Mouse (Mus musculus) G1E (cell line): Measurements from ENCODE around the gene Zdhhc1. TPM values are rescaled to one million over a fixed set of nuclear protein-coding genes. Genes with fewer than 3 reads are reported as not detected.

Source experiments
- ATAC-seq: 2 replicates; pipeline ENCODE4 v1.8.0; 2016; ENCODE audit warnings: mild to moderate bottlenecking; ENCODE audit not compliant: insufficient number of reproducible peaks, poor library complexity, low FRiP score, severe bottlenecking; ENCODE audit errors: extremely low read depth
- DNase-seq: peaks from one replicate; pipeline ENCODE4 v3.0.0; 2012; ENCODE audit warnings: low spot score
- H3K27me3 ChIP-seq: 2 replicates; pipeline ENCODE4 v1.6.1; 2012; ENCODE audit warnings: mild to moderate bottlenecking, low read length, inconsistent platforms; ENCODE audit not compliant: insufficient read depth
- H3K36me3 ChIP-seq: replicated peaks from 2 replicates; pipeline ENCODE3; 2012; ENCODE audit warnings: mild to moderate bottlenecking, inconsistent platforms
- H3K4me1 ChIP-seq: 2 replicates; pipeline ENCODE4 v1.6.1; 2012; ENCODE audit warnings: low read depth, low read length, inconsistent platforms, mixed read lengths; ENCODE audit not compliant: insufficient read depth
- H3K4me3 ChIP-seq: 2 replicates; pipeline ENCODE4 v1.5.1; 2012; ENCODE audit warnings: low read depth, mild to moderate bottlenecking, inconsistent platforms, low read length, moderate library complexity, mixed read lengths
- H3K9me3 ChIP-seq: replicated peaks from 2 replicates; pipeline ENCODE4 v1.6.1; 2012; ENCODE audit warnings: inconsistent platforms
- CTCF ChIP-seq: IDR thresholded peaks from 2 replicates; pipeline ENCODE4 v1.5.1; 2012; ENCODE audit warnings: low read depth, low read length, inconsistent platforms, mixed read lengths
- GATA1 ChIP-seq: IDR thresholded peaks from 2 replicates; pipeline ENCODE4 v1.6.1; 2012; ENCODE audit warnings: borderline replicate concordance, low read length, inconsistent platforms, mixed read lengths
- GATA2 ChIP-seq: IDR thresholded peaks from 2 replicates; pipeline ENCODE4 v1.6.1; 2012; ENCODE audit warnings: low read depth, low read length, inconsistent platforms, borderline replicate concordance
- POLR2AphosphoS5 ChIP-seq: IDR thresholded peaks from 2 replicates; pipeline ENCODE4 v1.6.1; 2012; ENCODE audit warnings: low read depth, low read length, inconsistent platforms; ENCODE audit not compliant: insufficient replicate concordance
- TAL1 ChIP-seq: conservative IDR thresholded peaks from 2 replicates; pipeline ENCODE4 v1.6.1; 2012; ENCODE audit warnings: low read depth, low read length, inconsistent platforms, mixed read lengths
- polyA plus RNA-seq: library from polyadenylated mRNA; stranded (reverse); fragments of >175 nt; gene quantifications from 2 replicates; pipeline ENCODE4 v1.2.3, GENCODE M21; 2012
- total RNA-seq, 2 experiments: library from RNA; stranded (forward) in 1 of 2; stranded (reverse) in 1 of 2; fragments of 200-1000 nt in 1 of 2; fragments of >200 nt in 1 of 2; fragmentation: Nextera tagmentation in 1 of 2; gene quantifications; 2 replicates each; pipeline ENCODE4 v1.2.3; 2014 to 2017

Zdhhc1 gene
- total and polyA plus RNA-seq, 3 experiments = 0.02 to 0.16 TPM; not detected in 1

GRCm38 (mm10) chr8:105472983-105473382 is 23.7 kb downstream of the Zdhhc1 start:
- no peaks in the 10 kb centered on the region for H3K9me3 ChIP-seq
- H3K27me3 ChIP-seq = peaks cover 61% of the 10 kb centered on the region
- H3K4me3 ChIP-seq = no peak overlapping the region
- no peaks in the 10 kb centered on the region for H3K36me3 ChIP-seq
- TF ChIP-seq CTCF (no peak), TAL1 (no peak), POLR2AphosphoS5 (no peak), GATA2 (no peak), GATA1 (no peak)
- DNase-seq = no peak
- ATAC-seq = no peak
- H3K4me1 ChIP-seq = no peaks in the 10 kb centered on the region

GRCm38 (mm10) chr8:105472414-105472932 is 24.2 kb downstream of the Zdhhc1 start:
- DNase-seq = no peak
- no peaks in the 10 kb centered on the region for H3K4me1 ChIP-seq
- peaks cover 58% of the 10 kb centered on the region for H3K27me3 ChIP-seq
- ATAC-seq = no peak
- H3K4me3 ChIP-seq = no peak overlapping the region
- TF ChIP-seq POLR2AphosphoS5 (no peak), GATA2 (no peak)
- H3K36me3 ChIP-seq = no peaks in the 10 kb centered on the region
- H3K9me3 ChIP-seq = no peaks in the 10 kb centered on the region

DNA sequence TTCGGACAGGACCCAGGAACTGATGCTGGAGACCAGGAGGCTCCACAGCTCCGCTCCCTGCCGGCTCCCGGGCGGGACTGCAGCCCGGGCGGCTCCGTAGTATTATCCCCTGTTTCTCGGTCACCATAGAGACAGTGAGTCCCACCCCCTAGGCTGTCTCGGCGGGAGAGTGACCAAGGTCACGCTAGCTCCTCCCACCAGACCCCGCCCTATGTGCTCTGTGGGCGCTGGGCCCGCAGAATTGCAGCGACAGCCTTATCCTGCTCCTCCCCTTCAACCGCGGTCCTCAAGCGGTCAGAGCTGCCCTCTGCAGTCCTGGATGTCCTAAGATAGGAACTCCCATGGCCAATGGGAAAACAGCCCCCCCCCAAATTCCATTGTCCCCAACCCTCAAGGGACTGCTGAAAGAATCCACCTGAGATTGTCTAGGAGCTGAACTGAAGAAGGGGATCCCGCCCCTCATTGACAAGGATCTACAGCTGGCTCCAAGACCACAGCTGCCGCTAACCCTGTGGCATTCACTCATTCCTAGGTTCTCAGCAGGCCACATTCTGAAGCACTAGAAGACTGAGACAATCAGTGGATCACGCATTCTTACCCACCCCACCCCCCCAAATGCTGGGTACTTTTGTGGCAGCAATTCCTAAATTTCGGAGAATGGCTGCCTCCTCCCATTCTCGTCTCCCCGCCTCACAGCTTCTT is 25.2 kb downstream of the Zdhhc1 start, which contains the start of gene Tppp3:
TSS of gene Tppp3 (minus strand) at position 213 of the 702 bp plus-strand sequence.
- no peak within 1 kb of the TSS for H3K4me3 ChIP-seq
- H3K36me3 ChIP-seq = no peaks in the 10 kb centered on the region
- H3K4me1 ChIP-seq = no peaks in the 10 kb centered on the region
- peaks cover 52% of the 10 kb centered on the region for H3K27me3 ChIP-seq
- no peaks in the 10 kb centered on the region for H3K9me3 ChIP-seq
- no peak for DNase-seq
- no peak for TF ChIP-seq GATA1
- TF ChIP-seq GATA2 = no peak
- no peak for TF ChIP-seq POLR2AphosphoS5
- no peak for TF ChIP-seq CTCF
- TF ChIP-seq TAL1 = no peak
- ATAC-seq = no peak

DNA sequence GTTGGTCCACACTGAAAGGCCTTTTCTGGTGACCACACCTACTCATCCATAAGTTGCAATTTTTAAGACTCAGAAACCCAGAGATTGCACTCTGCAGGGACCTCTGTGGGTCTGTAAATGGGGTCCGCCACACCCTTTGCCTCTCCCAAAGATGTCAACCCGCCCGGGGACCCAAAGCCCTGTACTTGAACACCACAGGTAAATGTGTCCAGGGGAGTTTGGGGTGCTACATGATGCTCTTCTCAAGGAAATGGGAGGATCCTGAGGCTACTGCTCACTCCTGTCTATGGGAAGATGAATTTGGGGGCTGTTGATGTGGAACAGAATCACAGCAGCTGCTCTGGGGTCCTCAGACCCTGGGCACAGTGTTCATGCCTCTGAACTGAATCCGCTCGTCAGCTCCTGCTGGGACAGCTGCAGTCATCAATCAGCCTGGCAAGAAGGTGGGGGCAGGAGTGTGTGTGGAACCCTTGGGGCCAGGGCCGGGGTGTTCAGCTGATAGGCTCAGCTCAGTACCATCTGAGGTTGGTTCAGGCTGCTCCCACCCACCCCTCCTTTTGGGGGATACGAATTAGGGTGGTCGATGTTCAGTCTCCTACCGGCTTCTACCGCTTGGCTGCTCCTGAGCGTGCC is 25.9 kb downstream of the Zdhhc1 start:
- Histone ChIP-seq H3K9me3 (no peaks in the 10 kb centered on the region), H3K27me3 (peaks cover 48% of the 10 kb centered on the region), H3K36me3 (no peaks in the 10 kb centered on the region), H3K4me3 (no peak overlapping the region), H3K4me1 (no peaks in the 10 kb centered on the region)
- DNase-seq (no peak), ATAC-seq (no peak)
- TF ChIP-seq CTCF (no peak), GATA2 (no peak)

GRCm38 (mm10) chr8:105470262-105470661 is 26.4 kb downstream of the Zdhhc1 start:
- TF ChIP-seq GATA2 = no peak
- TF ChIP-seq CTCF = no peak
- no peak for TF ChIP-seq POLR2AphosphoS5
- no peak for TF ChIP-seq GATA1
- no peak for TF ChIP-seq TAL1
- H3K4me1 ChIP-seq = no peaks in the 10 kb centered on the region
- no peak for ATAC-seq

DNA sequence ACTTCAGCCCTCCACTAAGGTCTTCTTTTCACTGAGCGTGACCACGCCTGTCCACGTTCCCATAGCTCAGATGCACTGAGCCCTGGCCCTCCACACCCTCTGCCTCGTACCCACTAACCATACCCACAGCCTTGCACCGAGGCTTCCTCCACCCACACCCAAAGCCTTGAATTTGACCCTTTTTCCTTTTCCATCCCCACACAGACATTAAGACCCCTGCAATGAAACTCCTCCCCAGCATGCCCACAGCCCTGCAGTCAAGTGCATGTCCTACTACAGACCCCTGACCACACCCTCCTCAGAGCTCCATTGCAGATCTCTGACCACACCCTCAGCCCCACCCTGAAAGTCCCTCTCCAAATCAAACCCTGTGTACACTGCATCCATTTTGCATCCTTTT is 26.9 kb downstream of the Zdhhc1 start:
- Histone ChIP-seq H3K4me3 (no peak overlapping the region), H3K27me3 (peaks cover 45% of the 10 kb centered on the region), H3K9me3 (no peaks in the 10 kb centered on the region), H3K36me3 (no peaks in the 10 kb centered on the region), H3K4me1 (no peaks in the 10 kb centered on the region)
- ATAC-seq (no peak), DNase-seq (no peak)
- TF ChIP-seq POLR2AphosphoS5 = no peak
- TF ChIP-seq GATA2 = no peak
- TF ChIP-seq GATA1 = no peak
- no peak for TF ChIP-seq TAL1
- no peak for TF ChIP-seq CTCF

More at GRCm38 (mm10) chr8:105470262-105470661, 26.4 kb downstream of the Zdhhc1 start:
- peaks cover 46% of the 10 kb centered on the region for H3K27me3 ChIP-seq
- no peaks in the 10 kb centered on the region for H3K36me3 ChIP-seq
- no peaks in the 10 kb centered on the region for H3K9me3 ChIP-seq
- no peak overlapping the region for H3K4me3 ChIP-seq
- DNase-seq = no peak
